Comparison of ENCODE assay signal across 17 mouse cellular contexts in genomic region chr4:34981301-34982172, GRCm38 (mm10).
A peak's percentile ranks its signal among the peaks of the same experiment; 100 is the strongest.
DNase-seq lines count a peak whose midpoint lies in the region; ATAC-seq lines count a peak whose summit lies in the region.
"Had no signal": no experiment of that assay in that cellular context is flagged by ENCODE, and none has a peak within 500 bp of the region (broad histone marks: within the 10 kb centered on the region; RNA-seq: fewer than 3 reads in every experiment).

No protein-coding gene starts in this region.

- H3K27ac ChIP-seq in forebrain, embryonic 13.5 days: 0 out of 2 replicates have a peak overlapping the region, but pooled peaks have one; percentile 10
- H3K27ac ChIP-seq in forebrain, embryonic 11.5 days (ENCODE audit: low read depth, low read length): no peak overlapping the region
- no peak overlapping the region for H3K27ac ChIP-seq in midbrain, embryonic 13.5 days
- no peak overlapping the region for H3K27ac ChIP-seq in midbrain, embryonic 10.5 days (replicated peaks)
- no peak overlapping the region for H3K27ac ChIP-seq in hindbrain, embryonic 16.5 days (ENCODE audit: low read depth, low read length)
- H3K27ac ChIP-seq: heart, embryonic 15.5 days; limb, embryonic 13.5 days had no signal

- no peak overlapping the region for H3K4me2 ChIP-seq in forebrain, embryonic 13.5 days
- H3K4me2 ChIP-seq in forebrain, embryonic 11.5 days (ENCODE audit: low read depth, low read length, severe bottlenecking): no peak overlapping the region
- H3K4me2 ChIP-seq in midbrain, embryonic 13.5 days (replicated peaks): no peak overlapping the region
- H3K4me2 ChIP-seq in hindbrain, embryonic 16.5 days (ENCODE audit: low read length): no peak overlapping the region
- H3K4me2 ChIP-seq: heart, embryonic 15.5 days; limb, embryonic 13.5 days; midbrain, embryonic 11.5 days had no signal

- 67% methylated on average over 8 of the region's 8 CpGs for WGBS in forebrain, embryonic 13.5 days
- 71% methylated on average over 8 of the region's 8 CpGs for WGBS in forebrain, embryonic 11.5 days
- WGBS in midbrain, embryonic 13.5 days: 75% methylated on average over 8 of the region's 8 CpGs
- WGBS in midbrain, embryonic 10.5 days: 77% methylated on average over 8 of the region's 8 CpGs
- WGBS in hindbrain, embryonic 16.5 days: 51% methylated on average over 8 of the region's 8 CpGs

- peak; percentile 61 for ATAC-seq in forebrain, embryonic 13.5 days
- ATAC-seq in forebrain, embryonic 11.5 days (replicated peaks; ENCODE audit: low FRiP score): no peak
- 0 out of 2 replicates have a peak, but pooled peaks have one; percentile 20 for ATAC-seq in midbrain, embryonic 13.5 days
- ATAC-seq in hindbrain, embryonic 16.5 days: peak; percentile 35; the same call in 1 of the 2 replicates
- ATAC-seq: liver, postnatal 0 days had no signal

- no peaks in the 10 kb centered on the region for H3K9me3 ChIP-seq in forebrain, embryonic 13.5 days (replicated peaks)
- no peaks in the 10 kb centered on the region for H3K9me3 ChIP-seq in forebrain, embryonic 11.5 days (ENCODE audit: control insufficient read depth, low read length)
- no peaks in the 10 kb centered on the region for H3K9me3 ChIP-seq in midbrain, embryonic 13.5 days
- H3K9me3 ChIP-seq in midbrain, embryonic 10.5 days (replicated peaks): no peaks in the 10 kb centered on the region
- H3K9me3 ChIP-seq in hindbrain, embryonic 16.5 days (ENCODE audit: control insufficient read depth, low read length): no peaks in the 10 kb centered on the region
- H3K9me3 ChIP-seq: embryonic facial prominence, embryonic 10.5 days; G1E; heart, embryonic 15.5 days; limb, embryonic 13.5 days had no signal

- H3K4me3 ChIP-seq in forebrain, embryonic 13.5 days: no peak overlapping the region
- H3K4me3 ChIP-seq in forebrain, embryonic 11.5 days (ENCODE audit: low read depth, low read length): no peak overlapping the region
- no peak overlapping the region for H3K4me3 ChIP-seq in midbrain, embryonic 13.5 days (replicated peaks)
- no peak overlapping the region for H3K4me3 ChIP-seq in midbrain, embryonic 10.5 days
- no peak overlapping the region for H3K4me3 ChIP-seq in hindbrain, embryonic 16.5 days (ENCODE audit: low read length)
- H3K4me3 ChIP-seq: embryonic facial prominence, embryonic 10.5 days; heart, embryonic 15.5 days; limb, embryonic 13.5 days had no signal

- no peak overlapping the region for H3K9ac ChIP-seq in forebrain, embryonic 13.5 days
- no peak overlapping the region for H3K9ac ChIP-seq in forebrain, embryonic 11.5 days (ENCODE audit: low read length)
- H3K9ac ChIP-seq in midbrain, embryonic 13.5 days (replicated peaks): no peak overlapping the region
- no peak overlapping the region for H3K9ac ChIP-seq in hindbrain, embryonic 16.5 days (ENCODE audit: low read depth, low read length)
- H3K9ac ChIP-seq: heart, embryonic 15.5 days; limb, embryonic 13.5 days; liver, postnatal 0 days had no signal

- no peaks in the 10 kb centered on the region for H3K36me3 ChIP-seq in forebrain, embryonic 13.5 days (ENCODE audit: poor library complexity, severe bottlenecking)
- H3K36me3 ChIP-seq in forebrain, embryonic 11.5 days (ENCODE audit: control insufficient read depth, insufficient read depth, low read length): no peaks in the 10 kb centered on the region
- H3K36me3 ChIP-seq in midbrain, embryonic 13.5 days: no peaks in the 10 kb centered on the region
- H3K36me3 ChIP-seq in midbrain, embryonic 10.5 days: 0 out of 2 replicates have a peak, but pooled peaks cover 13% of the 10 kb centered on the region
- no peaks in the 10 kb centered on the region for H3K36me3 ChIP-seq in hindbrain, embryonic 16.5 days (ENCODE audit: control insufficient read depth, insufficient read depth, low read length)
- H3K36me3 ChIP-seq: embryonic facial prominence, embryonic 10.5 days; G1E; heart, embryonic 15.5 days; limb, embryonic 13.5 days had no signal

- H3K4me1 ChIP-seq in forebrain, embryonic 13.5 days: peaks cover 18% of the 10 kb centered on the region
- H3K4me1 ChIP-seq in forebrain, embryonic 11.5 days (replicated peaks; ENCODE audit: control insufficient read depth, insufficient read depth, low read length): peaks cover 3% of the 10 kb centered on the region; the same call in 1 of the 2 replicates
- H3K4me1 ChIP-seq in midbrain, embryonic 13.5 days (replicated peaks): peaks cover 15% of the 10 kb centered on the region
- peaks cover 21% of the 10 kb centered on the region for H3K4me1 ChIP-seq in midbrain, embryonic 10.5 days
- H3K4me1 ChIP-seq in hindbrain, embryonic 16.5 days (ENCODE audit: control insufficient read depth, insufficient read depth, low read depth, low read length): peaks cover 4% of the 10 kb centered on the region
- H3K4me1 ChIP-seq: limb, embryonic 13.5 days had no signal

- H3K27me3 ChIP-seq in forebrain, embryonic 13.5 days: no peaks in the 10 kb centered on the region
- H3K27me3 ChIP-seq in forebrain, embryonic 11.5 days (ENCODE audit: control insufficient read depth, insufficient read depth, low read length): no peaks in the 10 kb centered on the region
- H3K27me3 ChIP-seq in midbrain, embryonic 13.5 days: no peaks in the 10 kb centered on the region
- H3K27me3 ChIP-seq in midbrain, embryonic 10.5 days (ENCODE audit: low read depth, poor library complexity, severe bottlenecking): no peaks in the 10 kb centered on the region
- H3K27me3 ChIP-seq in hindbrain, embryonic 16.5 days (replicated peaks; ENCODE audit: control insufficient read depth, insufficient read depth, low read length): no peaks in the 10 kb centered on the region
- H3K27me3 ChIP-seq: heart, embryonic 15.5 days; limb, embryonic 13.5 days had no signal

- no peak for DNase-seq in forebrain, embryonic 11.5 days (ENCODE audit: low spot score)
- DNase-seq in midbrain, embryonic 10.5 days (ENCODE audit: low spot score): no peak
- peak; percentile 51 to 64 for DNase-seq in adrenal gland, postnatal 36 days
- DNase-seq in kidney, postnatal 4 days: no peak
- DNase-seq: cerebellum, postnatal 36 days; kidney, adult 8-10 months; kidney, postnatal 36 days; liver, postnatal 0 days; lung, postnatal 36 days had no signal

Comparison
In these comparisons a context has a peak if more than half of its experiments do, and no peak if none do; other contexts are left out.
1. DNase-seq: peak in adrenal gland, postnatal 36 days (2 of 2); none in forebrain, embryonic 11.5 days (single experiment), midbrain, embryonic 10.5 days (single experiment) and kidney, postnatal 4 days (0 of 2).